Mouse (Mus musculus) brown adipose tissue, adult 24 weeks (tissue): Measurements from ENCODE around the gene Gp1bb. TPM values are rescaled to one million over a fixed set of nuclear protein-coding genes. Genes with fewer than 3 reads are reported as not detected.
A peak's percentile ranks its signal among the peaks of the same experiment; 100 is the strongest.

Source experiments
- H3K27ac ChIP-seq: fragments of 200-500 bp; replicated peaks from 2 replicates; pipeline ENCODE4 v1.5.1; 2012; ENCODE audit warnings: low read depth, mild to moderate bottlenecking, low read length
- H3K4me1 ChIP-seq: fragments of 200-500 bp; 2 replicates; pipeline ENCODE4 v1.6.1; 2012; ENCODE audit warnings: low read length, mixed read lengths; ENCODE audit not compliant: control insufficient read depth, insufficient read depth, insufficient read length
- H3K4me3 ChIP-seq: fragments of 200-500 bp; 2 replicates; pipeline ENCODE4 v1.5.1; 2012; ENCODE audit warnings: low read depth, mild to moderate bottlenecking, low read length, moderate library complexity; ENCODE audit not compliant: insufficient read depth
- polyA plus RNA-seq: library from polyadenylated mRNA; stranded (reverse); fragments of >200 nt; gene quantifications from 2 replicates; pipeline ENCODE4 v1.2.4, GENCODE M21; 2012; ENCODE audit not compliant: missing spikeins, insufficient read depth, insufficient read length

The Gp1bb gene
- polyA plus RNA-seq, 1 experiment = not detected

DNA sequence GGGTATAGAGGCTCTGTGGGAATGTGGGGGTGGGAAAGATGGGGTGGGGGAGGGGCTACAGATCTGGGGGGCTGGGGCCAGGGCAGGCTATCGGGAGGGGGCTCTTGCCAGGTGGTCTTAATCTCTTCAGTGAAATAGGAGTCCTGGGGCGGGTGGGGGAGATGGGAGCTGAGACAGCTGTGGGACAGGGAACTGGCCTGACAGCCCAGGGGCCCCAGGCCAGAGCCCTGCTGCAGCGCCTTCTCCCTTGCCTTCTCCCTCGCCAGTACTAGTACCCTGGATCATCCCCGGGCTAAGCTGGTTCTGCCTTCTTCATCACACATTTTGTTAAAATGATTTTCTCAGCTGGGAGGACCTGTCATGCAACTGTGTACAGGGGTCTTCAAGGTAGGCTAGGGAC lies 25.9 kb downstream of the Gp1bb start:
- Histone ChIP-seq H3K27ac (no peak overlapping the region), H3K4me1 (no peaks in the 10 kb centered on the region), H3K4me3 (no peak overlapping the region)

DNA sequence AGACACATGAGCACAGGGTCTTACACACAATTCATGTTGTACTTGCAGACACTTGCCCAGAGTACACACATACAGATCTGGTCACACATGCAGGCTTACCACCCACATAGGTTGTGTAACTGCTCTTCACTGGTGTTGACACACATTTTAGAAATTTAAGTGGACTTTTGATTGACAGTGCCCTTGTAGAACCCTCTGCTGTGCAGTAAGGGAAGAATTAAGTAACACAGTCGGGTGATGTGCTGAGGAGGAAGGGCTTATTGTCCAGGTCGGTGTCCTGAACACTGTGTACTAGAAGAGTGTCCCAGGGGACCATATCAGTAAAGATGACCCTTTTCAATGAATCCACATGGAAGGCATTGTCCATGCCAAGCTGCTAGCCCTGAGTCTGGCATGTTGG lies 28.3 kb downstream of the Gp1bb start:
- H3K4me3 ChIP-seq = no peak overlapping the region
- no peaks in the 10 kb centered on the region; the same call in 1 of the 2 replicates for H3K4me1 ChIP-seq
- no peak overlapping the region for H3K27ac ChIP-seq

GRCm38 (mm10) chr16:18591047-18592018 lies 30.9 kb downstream of the Gp1bb start:
- Histone ChIP-seq H3K4me1 (no peaks in the 10 kb centered on the region; the same call in 1 of the 2 replicates), H3K27ac (no peak overlapping the region), H3K4me3 (peak overlapping the region; percentile 10; the same call in 1 of the 2 replicates)

DNA sequence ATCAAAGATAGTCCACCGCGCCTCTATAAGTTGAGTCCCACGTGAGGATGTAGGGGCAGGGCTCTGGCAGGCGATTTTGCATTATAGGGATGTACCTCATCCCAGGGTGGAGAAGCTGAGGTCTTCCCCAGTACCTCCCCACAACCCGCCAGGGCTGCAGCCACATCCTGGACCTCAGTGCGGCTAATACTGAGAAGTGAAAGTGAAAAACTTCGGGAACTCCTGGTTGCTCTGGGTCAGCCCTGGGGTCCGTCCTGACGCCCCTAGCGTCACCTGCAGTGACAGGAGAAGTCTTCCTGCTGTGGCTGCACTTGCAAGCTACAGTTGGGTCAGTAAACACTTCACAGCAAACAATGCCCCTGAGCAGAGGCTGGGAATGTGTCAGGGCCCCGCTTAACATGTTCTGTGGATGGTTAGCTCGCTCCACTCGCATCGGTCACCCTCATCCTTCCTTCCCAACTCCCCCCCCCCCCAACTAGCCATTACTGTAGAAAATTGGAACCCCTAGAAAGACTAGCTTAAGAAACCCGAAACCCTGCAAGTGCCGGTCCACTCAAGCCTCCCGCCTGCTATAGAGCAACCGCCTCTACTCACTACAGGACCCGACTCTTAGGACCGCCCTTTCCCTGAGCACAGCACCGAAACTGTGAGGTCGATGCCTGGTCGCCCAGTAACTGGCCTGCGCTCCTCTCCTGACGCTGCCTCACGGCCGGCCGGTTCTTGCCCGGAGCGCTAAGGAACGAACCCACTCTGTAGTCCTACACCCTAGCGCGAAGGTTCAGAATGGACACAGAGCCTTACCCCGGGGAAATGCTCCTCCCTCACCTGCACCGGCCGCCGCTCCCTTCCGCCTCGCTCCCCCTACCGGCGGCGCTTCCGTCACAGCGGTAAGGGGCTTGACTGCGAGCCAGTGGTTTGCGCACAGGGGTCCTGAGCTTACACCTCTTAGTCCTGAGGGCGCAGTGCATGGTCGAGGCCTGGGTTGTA lies 32.1 kb downstream of the Gp1bb start, which contains the start of gene Tbx1:
Gene Tbx1 (minus strand): TSS at position 868 of the 987 bp plus-strand sequence.
- Histone ChIP-seq H3K4me1 (no peaks in the 10 kb centered on the region; the same call in 1 of the 2 replicates), H3K4me3 (peak within 1 kb of the TSS; percentile 53), H3K27ac (no peak within 1 kb of the TSS)

DNA sequence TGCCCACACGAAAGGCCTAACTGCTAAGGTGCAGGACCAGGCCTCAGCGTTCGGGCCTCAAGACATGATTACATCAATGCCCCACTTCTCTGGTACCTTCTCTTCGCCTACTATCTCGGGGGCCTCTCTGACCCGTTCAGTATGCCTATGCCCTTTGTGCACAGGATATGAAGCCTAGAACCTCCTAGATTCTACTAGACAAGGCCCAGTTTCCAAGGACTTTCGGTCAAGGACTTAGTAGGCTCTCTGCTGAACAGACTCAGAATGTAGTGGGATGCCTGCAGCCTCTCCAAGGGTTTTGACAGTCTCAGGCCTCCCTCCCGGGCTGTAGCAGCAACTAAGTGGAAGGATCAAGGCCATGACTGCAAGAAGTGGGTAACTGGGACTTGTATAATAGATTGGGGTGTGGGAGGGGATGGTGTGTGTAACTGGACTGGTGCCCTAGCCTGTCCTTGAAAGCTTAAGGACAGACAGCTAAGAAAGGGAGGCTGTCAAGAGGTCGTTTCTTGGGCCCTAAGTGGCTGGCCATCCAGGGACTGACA lies 33.1 kb downstream of the Gp1bb start:
- H3K4me1 ChIP-seq = no peaks in the 10 kb centered on the region; the same call in 1 of the 2 replicates
- H3K4me3 ChIP-seq = peak overlapping the region; percentile 53; the same call in 1 of the 2 replicates
- no peak overlapping the region for H3K27ac ChIP-seq

DNA sequence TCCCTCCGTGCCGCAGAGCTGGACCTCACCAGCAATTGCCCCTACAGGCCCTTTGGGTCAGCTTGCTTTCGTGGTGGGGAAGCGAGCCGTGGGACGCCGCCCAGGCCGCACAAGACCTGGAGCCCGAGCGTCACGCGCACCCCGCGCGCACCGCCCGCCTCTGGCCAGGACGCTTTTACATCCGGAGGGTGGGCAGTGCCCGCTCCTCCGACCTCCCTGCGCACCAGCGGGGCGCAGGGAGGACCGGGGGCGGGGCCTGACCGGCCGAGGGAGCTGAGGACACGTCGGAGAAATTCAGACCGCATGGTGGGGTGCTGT lies 33.5 kb downstream of the Gp1bb start:
- Histone ChIP-seq H3K27ac (no peak overlapping the region), H3K4me3 (no peak overlapping the region), H3K4me1 (no peaks in the 10 kb centered on the region; the same call in 1 of the 2 replicates)

DNA sequence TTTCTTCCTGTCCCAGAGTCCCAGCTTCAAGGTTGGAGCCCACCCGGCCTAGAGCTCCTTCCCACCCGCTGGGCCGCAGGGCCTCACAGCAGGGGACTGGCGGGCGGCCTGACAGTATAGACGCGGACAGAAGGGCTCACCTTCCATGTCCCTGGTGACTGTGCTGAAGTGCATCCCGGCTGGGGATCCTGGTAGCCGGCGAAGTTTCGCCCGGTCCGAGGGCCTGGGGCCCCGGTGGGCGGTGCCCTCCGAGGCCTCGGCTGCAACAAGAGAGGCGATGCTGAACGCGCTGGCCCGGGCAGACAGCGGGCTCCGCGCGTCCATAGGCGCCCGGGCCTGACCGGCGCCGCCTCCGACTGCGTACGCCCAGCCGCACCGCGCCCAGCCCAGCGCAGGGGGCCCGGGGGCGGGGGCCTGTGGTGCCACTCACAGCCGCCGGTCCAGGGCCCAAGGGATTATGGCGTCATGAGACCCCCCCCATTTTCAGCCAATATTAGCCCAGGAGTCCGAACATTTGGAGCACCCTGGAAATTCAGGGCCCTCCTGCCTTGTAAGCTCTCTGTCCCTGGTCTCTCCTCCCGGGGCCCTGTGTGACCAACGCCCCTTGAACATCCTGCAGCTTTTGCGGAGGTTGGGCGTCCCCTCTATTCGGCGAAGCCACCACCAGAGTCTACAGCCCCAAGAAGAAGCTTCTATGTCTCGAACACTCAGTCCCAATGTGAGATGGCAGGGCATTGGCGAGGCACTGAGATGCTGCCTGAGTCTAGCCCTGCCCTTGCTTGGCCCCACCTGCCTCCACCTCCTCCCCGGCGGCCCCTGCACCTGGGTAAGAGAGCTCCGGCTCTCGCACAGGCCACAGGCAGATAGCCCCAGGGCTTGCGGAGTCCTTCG lies 34.1 kb downstream of the Gp1bb start:
- no peak overlapping the region for H3K27ac ChIP-seq
- no peaks in the 10 kb centered on the region; the same call in 1 of the 2 replicates for H3K4me1 ChIP-seq
- no peak overlapping the region for H3K4me3 ChIP-seq

- Histone ChIP-seq H3K27ac (no peak overlapping the region), H3K4me1 (no peaks in the 10 kb centered on the region; the same call in none of the 2 replicates), H3K4me3 (peak overlapping the region; percentile 46)
Measured at GRCm38 (mm10) chr16:18586906-18587546, 35.2 kb downstream of the Gp1bb start.

GRCm38 (mm10) chr16:18586076-18586905 lies 35.9 kb downstream of the Gp1bb start:
- Histone ChIP-seq H3K4me3 (peak overlapping the region; percentile 46), H3K4me1 (no peaks in the 10 kb centered on the region; the same call in none of the 2 replicates), H3K27ac (no peak overlapping the region)

DNA sequence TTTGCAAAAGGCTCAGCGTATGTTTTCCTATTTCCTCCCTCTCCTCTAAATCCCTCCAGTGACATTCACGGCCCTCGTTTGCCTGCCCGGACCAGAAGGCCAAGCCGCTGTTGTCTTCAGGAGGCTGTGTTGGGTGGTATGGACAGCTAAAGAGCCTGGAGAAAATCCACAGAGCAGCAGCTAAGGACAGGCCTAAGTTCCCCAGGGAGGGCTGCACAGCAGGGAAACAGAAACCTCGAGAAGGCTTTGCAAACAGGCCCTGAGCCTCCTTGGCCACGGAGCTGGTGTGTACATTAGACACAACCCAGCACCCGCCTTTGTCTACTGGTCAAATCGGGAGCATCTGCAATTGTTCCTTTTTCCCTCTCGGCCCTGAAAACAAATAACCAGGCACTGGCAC lies 36.5 kb downstream of the Gp1bb start:
- H3K4me3 ChIP-seq = no peak overlapping the region; the same call in 1 of the 2 replicates
- no peak overlapping the region for H3K27ac ChIP-seq
- no peaks in the 10 kb centered on the region; the same call in none of the 2 replicates for H3K4me1 ChIP-seq

GRCm38 (mm10) chr16:18584901-18585510 lies 37.2 kb downstream of the Gp1bb start:
- H3K4me3 ChIP-seq = no peak overlapping the region
- no peaks in the 10 kb centered on the region; the same call in none of the 2 replicates for H3K4me1 ChIP-seq
- H3K27ac ChIP-seq = no peak overlapping the region

- no peak overlapping the region for H3K4me3 ChIP-seq
Measured at GRCm38 (mm10) chr16:18583673-18584357, 38.4 kb downstream of the Gp1bb start.

More at GRCm38 (mm10) chr16:18583673-18584357, 38.4 kb downstream of the Gp1bb start:
- H3K27ac ChIP-seq = no peak overlapping the region
- H3K4me1 ChIP-seq = no peaks in the 10 kb centered on the region; the same call in none of the 2 replicates
